Mouse (Mus musculus) brain, embryonic 14.5 days (tissue): ENCODE results near the gene Ccdc189. TPM values are rescaled to one million over a fixed set of nuclear protein-coding genes. Genes with fewer than 3 reads are reported as not detected.

Experiments used
- DNase-seq: peaks from one replicate; pipeline ENCODE4 v3.0.0-alpha.2; 2011; ENCODE audit warnings: low read depth
- CTCF ChIP-seq: fragments of 200-500 bp; IDR thresholded peaks from 2 replicates; pipeline ENCODE4 v1.5.1; 2012; ENCODE audit warnings: inconsistent platforms, mild to moderate bottlenecking, moderate library complexity, borderline replicate concordance; ENCODE audit not compliant: insufficient read depth, insufficient read length; ENCODE audit errors: extremely low read depth
- POLR2A ChIP-seq: fragments of 200-500 bp; IDR thresholded peaks from 2 replicates; pipeline ENCODE4 v1.6.1; 2012; ENCODE audit warnings: mild to moderate bottlenecking, inconsistent platforms, borderline replicate concordance; ENCODE audit not compliant: poor library complexity, insufficient read depth, insufficient read length, severe bottlenecking; ENCODE audit errors: extremely low read depth
- polyA plus RNA-seq: library from polyadenylated mRNA; depleted of rRNA; stranded (reverse); fragments of >200 nt; gene quantifications from 2 replicates; pipeline ENCODE4 v1.2.3, GENCODE M21; 2012; rRNA removed

Gene Ccdc189
- polyA plus RNA-seq, 1 experiment, result 11.9 TPM

DNA sequence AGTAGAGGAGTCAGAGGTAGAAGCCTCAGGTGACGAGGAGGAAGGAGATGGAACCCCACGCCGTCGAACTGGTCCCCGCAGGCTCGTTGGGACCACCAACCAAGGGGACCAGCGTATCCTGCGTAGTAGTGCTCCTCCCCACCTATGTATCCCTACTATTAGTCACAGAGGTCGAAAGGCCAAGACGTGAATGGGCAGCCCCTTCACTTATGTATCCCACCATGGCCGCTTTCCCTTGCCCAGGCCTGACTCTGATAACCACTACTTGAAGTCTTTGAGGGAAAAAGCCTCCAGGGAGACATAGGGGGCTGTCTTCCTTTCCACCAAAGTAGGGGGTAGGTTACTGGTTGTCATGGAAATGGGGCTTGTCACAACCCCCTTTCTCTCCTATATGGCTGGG is 27.8 kb downstream of the Ccdc189 start:
- TF ChIP-seq POLR2A, result no peak
- no peak for TF ChIP-seq CTCF
- no peak for DNase-seq

DNA sequence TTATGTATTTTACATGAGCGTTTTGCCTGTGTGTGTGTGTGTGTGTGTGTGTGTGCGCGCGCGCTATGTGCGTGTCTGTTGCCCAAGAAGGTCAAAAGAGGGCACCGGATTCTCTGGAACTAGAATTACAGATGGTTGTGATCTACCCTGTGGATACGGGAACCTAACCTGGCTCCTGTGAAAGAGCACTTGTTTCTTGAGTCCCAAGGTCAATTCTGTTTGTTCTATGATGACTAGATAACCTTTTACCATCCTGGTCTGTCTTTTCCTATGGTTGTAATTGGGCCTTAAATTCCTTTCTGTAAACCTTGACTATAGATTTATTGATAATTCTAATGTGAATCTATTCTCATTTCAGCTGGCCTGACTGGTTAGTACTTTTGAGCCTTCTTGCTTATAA is 36.8 kb downstream of the Ccdc189 start:
- TF ChIP-seq POLR2A (no peak), CTCF (no peak)
- no peak for DNase-seq

DNA sequence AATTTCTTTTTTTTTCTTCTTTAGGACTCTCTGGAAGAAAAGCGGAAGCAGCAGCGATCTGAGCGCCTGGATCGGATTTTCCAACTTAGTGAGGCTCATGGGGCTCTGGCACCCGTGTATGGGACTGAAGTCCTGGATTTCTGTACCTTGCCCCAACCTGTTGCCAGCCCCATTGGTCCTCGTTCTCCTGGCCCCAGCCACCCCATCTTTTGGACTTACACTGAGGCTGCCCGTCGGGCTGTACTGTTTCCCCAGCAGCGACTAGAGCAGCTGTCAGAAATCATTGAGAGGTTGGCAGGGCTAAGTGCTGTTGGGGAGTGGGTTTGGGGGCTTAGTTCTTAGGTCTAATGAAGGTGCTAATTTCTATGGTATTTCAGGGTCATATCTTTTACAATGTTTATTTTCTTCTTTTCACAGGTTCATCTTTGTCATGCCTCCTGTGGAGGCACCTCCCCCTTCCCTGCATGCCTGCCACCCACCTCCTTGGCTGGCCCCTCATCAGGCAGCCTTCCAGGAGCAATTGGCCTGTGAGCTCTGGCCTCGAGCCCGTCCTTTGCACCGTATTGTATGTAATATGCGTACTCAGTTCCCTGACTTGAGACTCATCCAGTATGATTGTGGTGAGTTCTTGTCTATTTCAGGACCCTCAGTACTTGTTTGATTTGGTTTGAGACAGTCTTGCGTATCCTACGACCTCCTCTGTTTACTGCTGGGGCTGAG is 39.1 kb downstream of the Ccdc189 start:
- peak; percentile 60 for DNase-seq
- no peak for TF ChIP-seq CTCF
- no peak for TF ChIP-seq POLR2A

DNA sequence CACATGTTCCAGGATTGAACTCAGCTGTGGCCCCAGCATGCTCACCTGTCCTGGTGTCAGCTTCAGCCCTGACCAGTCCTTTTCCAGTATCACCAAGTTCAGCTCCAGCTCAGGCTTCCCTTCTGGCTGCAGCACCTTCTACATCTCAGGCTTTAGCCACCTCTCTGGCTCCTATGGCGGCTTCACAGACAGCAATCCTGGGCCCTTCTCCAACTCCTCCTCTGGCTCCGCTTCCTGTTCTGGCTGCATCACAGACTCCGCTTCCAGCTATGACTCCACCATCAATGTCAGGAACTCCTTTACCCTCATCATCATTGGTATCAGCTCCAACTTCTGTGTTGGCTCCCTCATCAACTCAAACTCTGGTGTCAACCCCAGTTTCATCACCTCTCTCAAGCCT is 46.7 kb downstream of the Ccdc189 start:
- TF ChIP-seq CTCF (no peak), POLR2A (no peak)

More for the DNA sequence above, 46.7 kb downstream of the Ccdc189 start:
- DNase-seq, result no peak

Other genes with a start within 250 kb of the Ccdc189 start
- gene Zfp768, start 243.0 kb downstream of the Ccdc189 start, polyA plus RNA-seq, result 44.6 and 50.5 TPM in 2 replicates
- gene Zfp747, start 212.5 kb downstream of the Ccdc189 start, polyA plus RNA-seq, result 7.6 and 7.8 TPM in 2 replicates
- 4.5 and 4.9 TPM in 2 replicates for gene 9130019O22Rik, start 201.4 kb downstream of the Ccdc189 start, polyA plus RNA-seq
- gene E430018J23Rik, start 195.0 kb downstream of the Ccdc189 start, polyA plus RNA-seq, result 8.9 and 11.0 TPM in 2 replicates
- 4.4 and 5.5 TPM in 2 replicates for gene Zfp764, start 181.8 kb downstream of the Ccdc189 start, polyA plus RNA-seq
- gene Zfp688, start 166.5 kb downstream of the Ccdc189 start, polyA plus RNA-seq, result 21.0 and 28.2 TPM in 2 replicates
- gene Zfp689, start 139.4 kb downstream of the Ccdc189 start, polyA plus RNA-seq, result 14.0 and 14.5 TPM in 2 replicates
- gene Prr14, start 129.0 kb downstream of the Ccdc189 start, polyA plus RNA-seq, result 73.5 and 104 TPM in 2 replicates
- gene Fbrs, start 109.4 kb downstream of the Ccdc189 start, polyA plus RNA-seq, result 20.6 and 47.0 TPM in 2 replicates
- 18.6 and 44.1 TPM in 2 replicates for gene Srcap, start 76.6 kb downstream of the Ccdc189 start, polyA plus RNA-seq
- gene Gm42715, start 69.0 kb downstream of the Ccdc189 start, polyA plus RNA-seq, result 15.5 and 19.2 TPM in 2 replicates
- gene Tmem265, start 27.2 kb downstream of the Ccdc189 start, polyA plus RNA-seq, result 2.0 and 3.2 TPM in 2 replicates
- gene Phkg2, start 15.3 kb downstream of the Ccdc189 start, polyA plus RNA-seq, result 108 and 126 TPM in 2 replicates
- gene Rnf40, start 172 bp upstream of the Ccdc189 start, polyA plus RNA-seq, result 50.4 and 56.0 TPM in 2 replicates
- 38.7 and 44.4 TPM in 2 replicates for gene Zfp629, start 27.2 kb upstream of the Ccdc189 start, polyA plus RNA-seq
- 51.0 and 78.6 TPM in 2 replicates for gene Bcl7c, start 120.3 kb upstream of the Ccdc189 start, polyA plus RNA-seq
- 8.0 and 12.2 TPM in 2 replicates for gene Ctf1, start 124.1 kb upstream of the Ccdc189 start, polyA plus RNA-seq
- not detected in 2 replicates for gene Ctf2, start 143.6 kb upstream of the Ccdc189 start, polyA plus RNA-seq
- gene Fbxl19, start 155.9 kb upstream of the Ccdc189 start, polyA plus RNA-seq, result 138 and 171 TPM in 2 replicates
- 9.3 and 11.2 TPM in 2 replicates for gene Orai3, start 181.2 kb upstream of the Ccdc189 start, polyA plus RNA-seq
- gene Setd1a, start 188.1 kb upstream of the Ccdc189 start, polyA plus RNA-seq, result 8.9 and 23.2 TPM in 2 replicates
- gene Gm49388, start 197.0 kb upstream of the Ccdc189 start, polyA plus RNA-seq, result not detected in 2 replicates
- 13.8 and 14.2 TPM in 2 replicates for gene Hsd3b7, start 212.0 kb upstream of the Ccdc189 start, polyA plus RNA-seq
- 35.3 and 36.0 TPM in 2 replicates for gene Stx4a, start 235.7 kb upstream of the Ccdc189 start, polyA plus RNA-seq
- gene Stx1b, start 236.0 kb upstream of the Ccdc189 start, polyA plus RNA-seq, result 79.9 and 128 TPM in 2 replicates